Mouse (Mus musculus) liver (tissue): ENCODE data around the gene Cry2.

ENCODE experiments used
- DNase-seq: peaks from one replicate; pipeline ENCODE4 v3.0.0-alpha.2; 2020; ENCODE audit warnings: mixed read lengths

Cry2 gene

DNA sequence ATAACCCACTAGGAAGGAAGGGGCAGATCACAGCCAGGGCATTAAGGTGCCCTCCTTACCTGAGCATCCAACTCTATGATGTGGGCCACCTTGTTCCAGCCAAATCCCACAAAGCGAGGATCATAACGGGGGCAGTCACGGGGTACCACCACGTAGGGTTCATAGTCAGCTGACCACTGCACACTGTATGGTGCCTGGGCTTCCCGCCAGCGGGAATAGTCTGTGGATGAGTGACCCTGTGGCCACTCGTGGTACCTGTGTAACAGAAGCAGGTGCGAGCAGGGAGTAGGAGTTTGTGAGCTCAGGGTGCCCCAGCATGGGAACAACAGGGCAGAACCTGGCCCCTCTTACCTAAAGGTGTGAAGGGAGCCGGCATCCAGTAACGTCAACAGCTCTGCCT, 68.3 kb downstream of the Cry2 start:
- DNase-seq = no peak

- DNase-seq = no peak
Measured at GRCm38 (mm10) chr2:92364086-92364485, 69.8 kb downstream of the Cry2 start.

DNA sequence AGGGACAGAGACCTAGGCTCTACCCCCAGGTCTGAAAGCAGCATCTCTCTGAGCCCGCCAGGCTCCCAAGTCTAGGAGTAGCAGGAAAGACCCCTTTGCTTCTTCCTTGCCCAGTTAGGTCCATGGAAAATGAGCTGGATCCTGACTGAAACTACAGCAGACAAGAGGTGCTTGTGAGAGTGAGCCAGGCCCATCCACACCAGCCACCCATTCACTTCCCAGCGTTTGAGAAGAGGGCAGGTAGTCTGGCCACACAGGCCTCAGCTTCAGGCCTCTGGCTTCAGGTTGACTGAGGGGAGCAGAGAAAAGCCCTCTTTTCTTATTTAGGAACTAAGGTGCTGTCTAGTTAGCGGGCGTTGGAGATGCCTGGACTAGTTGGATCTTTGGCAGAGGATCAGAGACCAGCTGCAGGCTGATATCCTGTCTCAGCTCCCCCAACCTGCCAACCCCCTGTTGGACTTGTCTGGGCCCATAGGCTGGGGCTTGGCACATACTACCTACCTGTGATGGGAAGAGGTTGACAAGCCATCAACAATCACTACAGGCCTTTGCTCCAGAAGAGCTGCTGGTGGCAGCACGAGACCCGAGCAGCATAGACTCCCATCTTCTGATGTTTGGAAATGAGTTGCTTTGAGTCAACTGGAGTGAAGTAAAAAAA, 71.1 kb downstream of the Cry2 start:
- no peak for DNase-seq

DNA sequence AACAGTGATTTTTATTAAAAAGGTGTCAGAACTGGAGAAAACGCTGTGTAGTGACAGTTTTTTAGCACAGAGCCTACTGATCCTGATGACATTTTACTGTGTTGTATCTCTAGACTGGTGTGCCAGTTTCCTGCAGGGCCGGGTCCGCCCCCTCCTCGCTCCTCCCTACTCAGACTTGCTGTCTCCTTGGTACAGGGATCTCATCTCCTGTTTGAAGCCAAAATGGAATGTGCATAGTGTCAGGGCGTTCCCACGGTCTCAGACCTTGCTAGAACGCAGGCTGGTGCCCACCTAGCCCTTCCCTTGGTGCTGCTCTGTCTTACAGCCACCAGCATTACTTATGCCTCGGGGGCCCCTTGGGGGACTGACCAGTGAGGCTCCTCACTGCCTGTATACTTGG, 72.0 kb downstream of the Cry2 start:
- DNase-seq = no peak

- DNase-seq = peak; percentile 67
Measured at GRCm38 (mm10) chr2:92360893-92361292, 73.0 kb downstream of the Cry2 start.

GRCm38 (mm10) chr2:92360186-92360823, 73.5 kb downstream of the Cry2 start:
- DNase-seq = no peak

- no peak for DNase-seq
Measured at GRCm38 (mm10) chr2:92359301-92359700, 74.5 kb downstream of the Cry2 start.

GRCm38 (mm10) chr2:92354224-92354623, 79.6 kb downstream of the Cry2 start:
- DNase-seq = no peak
